Mouse (Mus musculus): Measurements from ENCODE around the gene Olfr1495. TPM values are rescaled to one million over a fixed set of nuclear protein-coding genes. Genes with fewer than 3 reads are reported as not detected.

The Olfr1495 gene
- not detected for polyA plus RNA-seq (2012; fragmentation: generic; extraction: Trizol)

GRCm38 (mm10) chr19:13764306-13764705 is at the start of gene Olfr1495:
Gene Olfr1495, plus strand, starts transcription at chr19:13764606.

DNA sequence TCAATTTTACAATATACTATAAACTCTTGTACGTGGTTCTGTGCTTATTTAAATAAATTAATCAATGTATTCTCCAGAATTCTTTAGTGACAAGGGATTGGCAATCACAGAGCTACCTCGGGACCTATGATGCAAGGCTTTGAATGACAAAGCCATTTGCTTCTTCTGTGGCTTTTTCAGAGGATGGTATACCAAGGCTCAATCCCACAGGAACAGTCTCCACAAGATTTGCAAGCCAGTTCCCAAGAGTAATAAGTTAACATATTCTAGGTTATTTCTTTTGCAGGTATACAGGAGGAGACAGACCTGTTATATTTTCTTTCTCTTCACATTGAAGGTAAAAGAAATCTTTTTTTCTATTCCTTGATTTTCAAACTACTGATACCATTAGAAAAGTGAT is 41.4 kb upstream of the Olfr1495 start, which contains the start of gene Olfr1493-ps1:
Gene Olfr1493-ps1 (plus strand): TSS at position 301 of the 400 bp plus-strand sequence.

DNA sequence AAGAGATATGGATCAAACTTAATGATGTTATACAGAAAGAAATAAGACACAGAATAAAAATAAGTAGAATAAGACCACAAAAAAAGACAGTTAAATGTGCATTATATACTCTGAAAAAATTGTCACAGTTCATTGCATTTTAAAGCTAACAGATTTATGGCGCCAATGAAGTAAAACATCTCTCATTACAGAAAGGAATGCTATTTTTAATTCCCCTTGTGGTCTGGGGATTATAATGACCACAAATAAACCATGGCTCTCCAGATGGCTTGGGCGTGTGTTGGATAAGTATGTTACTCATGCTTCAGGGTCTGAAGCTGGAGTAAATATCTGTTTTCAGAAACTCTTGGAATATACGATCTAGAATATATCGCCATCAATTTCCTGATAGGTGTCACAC is 25.0 kb upstream of the Olfr1495 start, which contains the start of gene Olfr1494:
Gene Olfr1494 (plus strand): TSS at position 301 of the 400 bp plus-strand sequence.

GRCm38 (mm10) chr19:13777578-13777977 is 13.2 kb downstream of the Olfr1495 start, which contains the start of gene Olfr1496:
Gene Olfr1496, plus strand, starts transcription at chr19:13777878.

GRCm38 (mm10) chr19:13798102-13798501 is 33.7 kb downstream of the Olfr1495 start, which contains the start of gene Olfr1497:
Gene Olfr1497, minus strand, starts transcription at chr19:13798202.

GRCm38 (mm10) chr19:13819347-13819746 is 54.9 kb downstream of the Olfr1495 start, which contains the start of gene Olfr1499:
Gene Olfr1499, minus strand, starts transcription at chr19:13819447.

Other genes starting within 250 kb of the Olfr1495 start
- gene Olfr1480, start 236.7 kb upstream of the Olfr1495 start, polyA plus RNA-seq (2012; fragmentation: generic; extraction: Trizol) = not detected
- gene Olfr1484, start 181.1 kb upstream of the Olfr1495 start, polyA plus RNA-seq (2012; fragmentation: generic; extraction: Trizol) = not detected
- gene Olfr1487, start 147.2 kb upstream of the Olfr1495 start, polyA plus RNA-seq (2012; fragmentation: generic; extraction: Trizol) = not detected
- not detected for gene Olfr1489, start 133.0 kb upstream of the Olfr1495 start, polyA plus RNA-seq (2012; fragmentation: generic; extraction: Trizol)
- gene Olfr1490, start 113.5 kb upstream of the Olfr1495 start, polyA plus RNA-seq (2012; fragmentation: generic; extraction: Trizol) = not detected
- not detected for gene Olfr1491, start 67.3 kb upstream of the Olfr1495 start, polyA plus RNA-seq (2012; fragmentation: generic; extraction: Trizol)
- gene Olfr1493-ps1, start 41.3 kb upstream of the Olfr1495 start, polyA plus RNA-seq (2012; fragmentation: generic; extraction: Trizol) = not detected
- gene Olfr1494, start 24.9 kb upstream of the Olfr1495 start, polyA plus RNA-seq (2012; fragmentation: generic; extraction: Trizol) = not detected
- not detected for gene Olfr1496, start 13.3 kb downstream of the Olfr1495 start, polyA plus RNA-seq (2012; fragmentation: generic; extraction: Trizol)
- not detected for gene Olfr1497, start 33.6 kb downstream of the Olfr1495 start, polyA plus RNA-seq (2012; fragmentation: generic; extraction: Trizol)
- gene Olfr1499, start 54.8 kb downstream of the Olfr1495 start, polyA plus RNA-seq (2012; fragmentation: generic; extraction: Trizol) = not detected
- gene Olfr1500, start 65.9 kb downstream of the Olfr1495 start, polyA plus RNA-seq (2012; fragmentation: generic; extraction: Trizol) = not detected
- gene Olfr1501, start 86.1 kb downstream of the Olfr1495 start, polyA plus RNA-seq (2012; fragmentation: generic; extraction: Trizol) = not detected
- not detected for gene Olfr1502, start 97.2 kb downstream of the Olfr1495 start, polyA plus RNA-seq (2012; fragmentation: generic; extraction: Trizol)
- gene Olfr1504, start 133.3 kb downstream of the Olfr1495 start, polyA plus RNA-seq (2012; fragmentation: generic; extraction: Trizol) = not detected
- not detected for gene Olfr1505, start 148.9 kb downstream of the Olfr1495 start, polyA plus RNA-seq (2012; fragmentation: generic; extraction: Trizol)